Mouse (Mus musculus) hindbrain, embryonic 12.5 days (tissue): ENCODE data around the gene Rab20. TPM values are rescaled to one million over a fixed set of nuclear protein-coding genes. Genes with fewer than 3 reads are reported as not detected.
A peak's percentile ranks its signal among the peaks of the same experiment; 100 is the strongest.
"Not testable (repeated sequence)": the region's sequence is repeated elsewhere in the genome, so short reads cannot be mapped to it uniquely, and the experiment has no call there.

ENCODE experiments used
- ATAC-seq: fragments of 200-750 bp; cut with Nextera tagmentation; 2 replicates; pipeline ENCODE4 v1.8.0; 2017; ENCODE audit warnings: moderate TSS enrichment; ENCODE audit not compliant: low FRiP score
- H3K27ac ChIP-seq: fragments of 300-500 bp; sonication (generic); 2 replicates; pipeline ENCODE4 v1.5.1; 2016; ENCODE audit warnings: mild to moderate bottlenecking
- H3K27me3 ChIP-seq: fragments of 300-500 bp; sonication (generic); 2 replicates; pipeline ENCODE4 v1.6.1; 2016; ENCODE audit warnings: mild to moderate bottlenecking
- H3K36me3 ChIP-seq: fragments of 300-500 bp; sonication (generic); 2 replicates; pipeline ENCODE4 v1.6.1; 2016; ENCODE audit warnings: mild to moderate bottlenecking
- H3K4me1 ChIP-seq: fragments of 300-500 bp; sonication (generic); 2 replicates; pipeline ENCODE4 v1.6.1; 2016
- H3K4me2 ChIP-seq: fragments of 300-500 bp; sonication (generic); replicated peaks from 2 replicates; pipeline ENCODE4 v1.6.1; 2016; ENCODE audit warnings: mild to moderate bottlenecking
- H3K4me3 ChIP-seq: fragments of 300-500 bp; sonication (generic); 2 replicates; pipeline ENCODE4 v1.5.1; 2016; ENCODE audit warnings: mild to moderate bottlenecking
- H3K9ac ChIP-seq: fragments of 300-500 bp; sonication (generic); 2 replicates; pipeline ENCODE4 v1.6.1; 2016; ENCODE audit warnings: mild to moderate bottlenecking, moderate library complexity
- H3K9me3 ChIP-seq: fragments of 300-500 bp; sonication (generic); replicated peaks from 2 replicates; pipeline ENCODE4 v1.6.1; 2016; ENCODE audit warnings: mild to moderate bottlenecking
- WGBS: fragments of 180-500 bp; shearing (Covaris S2); methylation state at CpG from one replicate; pipeline ENCODE4 v1.1.7; 2016; 5-methylcytosine and 5-hydroxymethylcytosine counted together
- polyA plus RNA-seq: library from polyadenylated mRNA; unstranded; fragments of >200 nt; fragmentation: Nextera tagmentation; extraction: Ambion mirVana; gene quantifications from 2 replicates; pipeline ENCODE4 v1.2.1, GENCODE M21; 2016

Rab20 gene
- polyA plus RNA-seq, 1 experiment from 2014 or later, result 1.6 TPM

- H3K9me3 ChIP-seq, result no peaks in the 10 kb centered on the region
- H3K9ac ChIP-seq, result no peak overlapping the region
- no peak for ATAC-seq
- H3K4me3 ChIP-seq, result no peak overlapping the region
- WGBS, result 91% methylated on average over 13 of the region's 13 CpGs
- H3K27ac ChIP-seq, result no peak overlapping the region
- no peak overlapping the region for H3K4me2 ChIP-seq
- H3K4me1 ChIP-seq, result peaks cover 3% of the 10 kb centered on the region; the same call in 1 of the 2 replicates
- peaks cover 59% of the 10 kb centered on the region for H3K36me3 ChIP-seq
- H3K27me3 ChIP-seq, result no peaks in the 10 kb centered on the region
These were observed 25.1 kb upstream of the Rab20 start for GRCm38 (mm10) chr8:11503476-11504232.

- no peak overlapping the region for H3K27ac ChIP-seq
- no peaks in the 10 kb centered on the region for H3K9me3 ChIP-seq
- no peak overlapping the region for H3K9ac ChIP-seq
- peaks cover 4% of the 10 kb centered on the region; the same call in 1 of the 2 replicates for H3K27me3 ChIP-seq
- 0 out of 2 replicates have a peak overlapping the region, but pooled peaks have one; percentile 62 for H3K4me2 ChIP-seq
- peaks cover 16% of the 10 kb centered on the region for H3K4me1 ChIP-seq
- ATAC-seq, result no peak
- no peak overlapping the region for H3K4me3 ChIP-seq
- H3K36me3 ChIP-seq, result peaks cover 14% of the 10 kb centered on the region
- 91% methylated on average over 4 of the region's 4 CpGs for WGBS
These were observed 20.4 kb upstream of the Rab20 start for GRCm38 (mm10) chr8:11498786-11499485.

- Histone ChIP-seq H3K9ac (no peak overlapping the region), H3K27ac (no peak overlapping the region), H3K4me3 (peak overlapping the region; percentile 96), H3K36me3 (peaks cover 7% of the 10 kb centered on the region), H3K27me3 (peaks cover 4% of the 10 kb centered on the region; the same call in 1 of the 2 replicates), H3K4me2 (peak overlapping the region; percentile 62), H3K4me1 (peaks cover 16% of the 10 kb centered on the region), H3K9me3 (no peaks in the 10 kb centered on the region)
- 79% methylated on average over 12 of the region's 12 CpGs for WGBS
- ATAC-seq, result no peak
These were observed 19.8 kb upstream of the Rab20 start for GRCm38 (mm10) chr8:11498281-11498680.

GRCm38 (mm10) chr8:11497017-11497990, 18.8 kb upstream of the Rab20 start, which contains the start of gene Naxd:
Gene Naxd (plus strand): TSS chr8:11497506.
- ATAC-seq, result peak; percentile 96
- peaks cover 16% of the 10 kb centered on the region for H3K4me1 ChIP-seq
- H3K4me2 ChIP-seq, result peak within 1 kb of the TSS; percentile 62
- peak within 1 kb of the TSS; percentile 92 for H3K9ac ChIP-seq
- peaks cover 4% of the 10 kb centered on the region; the same call in 1 of the 2 replicates for H3K27me3 ChIP-seq
- H3K9me3 ChIP-seq, result no peaks in the 10 kb centered on the region
- H3K27ac ChIP-seq, result peak within 1 kb of the TSS; percentile 92
- WGBS, result 4% methylated on average over 69 of the region's 73 CpGs
- H3K36me3 ChIP-seq, result no peaks in the 10 kb centered on the region
- H3K4me3 ChIP-seq, result peak within 1 kb of the TSS; percentile 96

- H3K4me2 ChIP-seq, H3K4me1 ChIP-seq, H3K27ac ChIP-seq, H3K9ac ChIP-seq, H3K9me3 ChIP-seq, H3K4me3 ChIP-seq, H3K36me3 ChIP-seq, ATAC-seq: not testable (repeated sequence)
- WGBS, result 86% methylated on average over 2 of the region's 2 CpGs
- H3K27me3 ChIP-seq, result peaks cover 22% of the 10 kb centered on the region
These were observed 13.8 kb upstream of the Rab20 start for GRCm38 (mm10) chr8:11492340-11492739.

GRCm38 (mm10) chr8:11487229-11487628, 8.7 kb upstream of the Rab20 start:
- no peak overlapping the region for H3K4me3 ChIP-seq
- H3K27me3 ChIP-seq, result peaks cover 34% of the 10 kb centered on the region
- no peak overlapping the region for H3K9ac ChIP-seq
- no peak overlapping the region for H3K4me2 ChIP-seq
- H3K4me1 ChIP-seq, result no peaks in the 10 kb centered on the region
- H3K9me3 ChIP-seq, result no peaks in the 10 kb centered on the region
- no peaks in the 10 kb centered on the region for H3K36me3 ChIP-seq
- H3K27ac ChIP-seq, result no peak overlapping the region
- no peak for ATAC-seq
- WGBS, result 70% methylated on average over 4 of the region's 4 CpGs

GRCm38 (mm10) chr8:11486142-11486541, 7.6 kb upstream of the Rab20 start:
- Histone ChIP-seq H3K4me2 (no peak overlapping the region), H3K9me3 (no peaks in the 10 kb centered on the region), H3K27ac (no peak overlapping the region), H3K9ac (no peak overlapping the region), H3K27me3 (peaks cover 37% of the 10 kb centered on the region), H3K36me3 (no peaks in the 10 kb centered on the region), H3K4me3 (no peak overlapping the region), H3K4me1 (no peaks in the 10 kb centered on the region)
- WGBS, result 24% methylated on average over 7 of the region's 7 CpGs
- peak; percentile 40; the same call in 1 of the 2 replicates for ATAC-seq

- Histone ChIP-seq H3K4me1 (peaks cover 9% of the 10 kb centered on the region), H3K9me3 (no peaks in the 10 kb centered on the region), H3K27ac (no peak overlapping the region), H3K27me3 (peaks cover 60% of the 10 kb centered on the region), H3K4me2 (no peak overlapping the region), H3K9ac (no peak overlapping the region), H3K36me3 (no peaks in the 10 kb centered on the region), H3K4me3 (no peak overlapping the region)
- no peak for ATAC-seq
- 69% methylated on average over 3 of the region's 3 CpGs for WGBS
These were observed 4.0 kb upstream of the Rab20 start for GRCm38 (mm10) chr8:11482537-11482936.

GRCm38 (mm10) chr8:11481876-11482275, 3.4 kb upstream of the Rab20 start:
- H3K27me3 ChIP-seq, result peaks cover 67% of the 10 kb centered on the region
- peaks cover 13% of the 10 kb centered on the region for H3K4me1 ChIP-seq
- H3K27ac ChIP-seq, result no peak overlapping the region
- WGBS, result 46% methylated on average over 3 of the region's 3 CpGs
- H3K9ac ChIP-seq, result no peak overlapping the region
- ATAC-seq, result no peak
- H3K4me3 ChIP-seq, result no peak overlapping the region
- H3K4me2 ChIP-seq, result no peak overlapping the region
- no peaks in the 10 kb centered on the region for H3K36me3 ChIP-seq
- H3K9me3 ChIP-seq, result no peaks in the 10 kb centered on the region

GRCm38 (mm10) chr8:11479591-11479990, 1.1 kb upstream of the Rab20 start:
- no peaks in the 10 kb centered on the region for H3K36me3 ChIP-seq
- no peaks in the 10 kb centered on the region for H3K9me3 ChIP-seq
- H3K27ac ChIP-seq, result no peak overlapping the region
- peaks cover 22% of the 10 kb centered on the region for H3K4me1 ChIP-seq
- H3K27me3 ChIP-seq, result peaks cover 86% of the 10 kb centered on the region
- no peak for ATAC-seq
- no peak overlapping the region for H3K4me3 ChIP-seq
- H3K9ac ChIP-seq, result no peak overlapping the region
- WGBS, result 3% methylated on average over 14 of the region's 14 CpGs
- H3K4me2 ChIP-seq, result no peak overlapping the region

- peaks cover 89% of the 10 kb centered on the region for H3K27me3 ChIP-seq
- peaks cover 22% of the 10 kb centered on the region for H3K4me1 ChIP-seq
- ATAC-seq, result peak; percentile 38; the same call in 1 of the 2 replicates
These were observed 457 bp upstream of the Rab20 start for GRCm38 (mm10) chr8:11478807-11479527.

More at GRCm38 (mm10) chr8:11478807-11479527, 457 bp upstream of the Rab20 start:
- Histone ChIP-seq H3K36me3 (no peaks in the 10 kb centered on the region), H3K9ac (peak overlapping the region; percentile 29; the same call in 1 of the 2 replicates), H3K4me3 (peak overlapping the region; percentile 42), H3K9me3 (no peaks in the 10 kb centered on the region), H3K4me2 (peak overlapping the region; percentile 79), H3K27ac (no peak overlapping the region)
- WGBS, result 3% methylated on average over 22 of the region's 23 CpGs
